Mouse (Mus musculus): Measurements from ENCODE around the gene Tmem19. TPM values are rescaled to one million over a fixed set of nuclear protein-coding genes. Genes with fewer than 3 reads are reported as not detected.

The Tmem19 gene
- total and polyA plus RNA-seq, 2 experiments from 2014 or later, result 36.0 to 38.8 TPM

DNA sequence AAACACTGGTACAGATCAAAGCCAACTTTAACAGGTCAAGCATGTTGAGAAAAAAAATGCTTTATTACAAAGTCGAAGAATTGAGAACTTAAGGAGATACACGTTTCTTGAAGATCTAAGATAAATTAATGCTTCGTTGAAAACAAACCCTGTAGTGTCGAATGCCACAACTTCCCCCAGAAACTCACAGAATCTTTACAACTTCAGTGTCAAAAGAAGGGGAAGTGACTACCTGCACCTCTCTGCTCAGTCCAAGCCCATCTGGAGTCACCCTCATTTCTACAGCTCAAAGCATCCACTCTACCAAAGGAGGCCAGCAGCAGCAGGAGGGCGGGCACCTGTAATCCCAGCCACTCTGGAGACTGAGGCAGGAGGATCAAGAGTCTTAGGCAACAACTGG, 50.1 kb downstream of the Tmem19 start:
- H3K27me3 ChIP-seq (ENCODE audit: insufficient read depth, low read length), result no peaks in the 10 kb centered on the region
- ATAC-seq (no peak), DNase-seq (no peak)
- 91% methylated on average over 5 of the region's 5 CpGs for WGBS
- no peak overlapping the region for H3K4me3 ChIP-seq (ENCODE audit: low read depth, low read length)
- H3K4me1 ChIP-seq (ENCODE audit: insufficient read depth), result peaks cover 14% of the 10 kb centered on the region
- no peaks in the 10 kb centered on the region for H3K36me3 ChIP-seq (ENCODE audit: insufficient read depth)
- no peak overlapping the region for H3K9ac ChIP-seq
- TF ChIP-seq CTCF (IDR thresholded peaks at IDR 0.05; ENCODE audit: low read depth), result no peak
- no peak overlapping the region for H3K4me2 ChIP-seq (ENCODE audit: low read depth)
- no peaks in the 10 kb centered on the region for H3K9me3 ChIP-seq (ENCODE audit: low read length)
- no peak overlapping the region for H3K27ac ChIP-seq (ENCODE audit: low read depth, low read length)

DNA sequence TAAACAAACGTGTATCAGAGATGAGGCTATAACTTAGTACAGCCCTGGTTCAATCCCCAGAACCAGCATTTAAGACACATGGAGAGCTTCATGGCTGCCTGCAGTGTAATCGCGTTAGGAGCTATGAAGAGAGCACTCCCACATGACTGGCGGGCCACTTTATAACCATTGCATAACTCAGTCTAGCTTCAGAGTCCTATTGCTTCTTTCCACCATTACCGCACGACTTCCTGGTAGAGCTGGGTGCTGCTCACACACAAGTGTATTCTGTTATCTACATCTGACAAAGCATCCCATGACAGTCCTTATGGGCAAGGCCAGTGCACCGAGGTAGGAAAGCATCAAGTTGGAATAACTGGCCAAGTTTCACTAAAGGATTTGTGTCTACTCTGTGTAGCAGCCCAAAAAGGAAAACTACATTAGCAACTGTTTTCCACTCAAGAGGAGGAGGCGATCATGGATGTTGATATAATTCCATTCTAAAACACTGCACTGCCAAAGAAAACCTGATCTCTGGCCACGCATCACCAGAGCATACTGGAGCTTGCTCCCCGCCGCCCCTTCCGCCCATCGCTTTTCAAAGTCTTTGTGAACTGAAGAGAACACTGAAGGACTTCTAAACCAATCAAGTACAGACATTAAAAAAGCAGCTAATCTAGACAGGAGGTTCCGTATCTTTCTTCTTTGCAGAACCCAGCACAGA, 50.9 kb downstream of the Tmem19 start:
- peaks cover 14% of the 10 kb centered on the region for H3K4me1 ChIP-seq (ENCODE audit: insufficient read depth)
- WGBS, result 86% methylated on average over 14 of the region's 14 CpGs
- H3K4me3 ChIP-seq (ENCODE audit: low read depth, low read length), result no peak overlapping the region
- no peak overlapping the region for H3K27ac ChIP-seq (ENCODE audit: low read depth, low read length)
- H3K4me2 ChIP-seq (ENCODE audit: low read depth), result no peak overlapping the region
- DNase-seq, result no peak
- no peak for ATAC-seq
- no peak for TF ChIP-seq CTCF (IDR thresholded peaks at IDR 0.05; ENCODE audit: low read depth)
- H3K27me3 ChIP-seq (ENCODE audit: insufficient read depth, low read length), result no peaks in the 10 kb centered on the region
- no peak overlapping the region for H3K9ac ChIP-seq
- no peaks in the 10 kb centered on the region for H3K9me3 ChIP-seq (ENCODE audit: low read length)
- H3K36me3 ChIP-seq (ENCODE audit: insufficient read depth), result no peaks in the 10 kb centered on the region

DNA sequence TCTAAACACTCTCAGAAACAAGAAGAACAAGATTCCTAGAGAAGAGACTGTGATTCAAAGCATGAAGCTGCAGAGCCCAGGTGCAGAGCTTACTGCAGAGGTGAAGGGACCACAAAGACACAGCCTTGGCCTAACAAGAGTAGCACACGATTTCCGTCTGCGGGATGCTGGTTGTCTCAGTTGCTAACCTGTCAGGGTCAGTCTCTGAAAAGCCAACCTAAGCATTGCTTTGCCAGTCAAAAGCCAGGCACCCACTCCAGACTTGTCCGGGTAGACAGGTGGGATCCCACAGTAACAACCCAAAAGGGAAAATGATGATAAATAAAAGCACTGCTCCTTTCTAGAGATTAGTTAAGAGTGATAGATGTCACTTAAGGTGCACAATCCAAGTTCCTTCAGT, 53.1 kb downstream of the Tmem19 start:
- no peak for ATAC-seq
- Histone ChIP-seq H3K4me3 (ENCODE audit: low read depth, low read length) (no peak overlapping the region), H3K27me3 (ENCODE audit: insufficient read depth, low read length) (no peaks in the 10 kb centered on the region), H3K9me3 (ENCODE audit: low read length) (no peaks in the 10 kb centered on the region), H3K9ac (no peak overlapping the region), H3K4me1 (ENCODE audit: insufficient read depth) (peaks cover 13% of the 10 kb centered on the region), H3K27ac (ENCODE audit: low read depth, low read length) (no peak overlapping the region), H3K4me2 (ENCODE audit: low read depth) (no peak overlapping the region), H3K36me3 (ENCODE audit: insufficient read depth) (no peaks in the 10 kb centered on the region)
- no peak for TF ChIP-seq CTCF (IDR thresholded peaks at IDR 0.05; ENCODE audit: low read depth)
- 94% methylated on average over 4 of the region's 4 CpGs for WGBS
- DNase-seq, result no peak

DNA sequence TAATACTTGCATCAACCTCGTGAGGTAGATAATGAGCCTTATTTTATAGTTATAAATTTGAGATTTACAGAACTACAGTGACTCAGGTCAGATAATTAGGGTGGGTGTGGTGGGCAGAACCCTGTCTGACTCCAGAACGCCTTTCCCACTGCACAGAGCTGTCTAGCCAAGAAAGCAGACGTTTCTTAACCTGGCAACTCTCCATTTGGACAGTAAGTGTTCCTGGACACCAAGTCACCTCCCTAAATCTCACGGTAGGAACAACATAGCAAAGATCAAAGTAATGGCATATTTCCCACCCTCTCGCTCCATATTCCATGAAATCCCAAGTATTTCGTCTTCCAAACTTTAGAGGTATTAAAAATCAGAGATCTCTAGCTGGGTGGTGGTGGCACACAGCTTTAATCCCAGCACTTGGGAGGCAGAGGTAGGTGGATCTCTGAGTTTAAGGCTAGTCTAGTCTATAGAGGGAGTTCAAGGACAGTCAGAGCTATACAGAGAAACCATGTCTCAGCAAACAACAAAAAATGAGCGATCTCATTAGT, 54.9 kb downstream of the Tmem19 start:
- H3K4me2 ChIP-seq (ENCODE audit: low read depth), result no peak overlapping the region
- no peak for ATAC-seq

DNA sequence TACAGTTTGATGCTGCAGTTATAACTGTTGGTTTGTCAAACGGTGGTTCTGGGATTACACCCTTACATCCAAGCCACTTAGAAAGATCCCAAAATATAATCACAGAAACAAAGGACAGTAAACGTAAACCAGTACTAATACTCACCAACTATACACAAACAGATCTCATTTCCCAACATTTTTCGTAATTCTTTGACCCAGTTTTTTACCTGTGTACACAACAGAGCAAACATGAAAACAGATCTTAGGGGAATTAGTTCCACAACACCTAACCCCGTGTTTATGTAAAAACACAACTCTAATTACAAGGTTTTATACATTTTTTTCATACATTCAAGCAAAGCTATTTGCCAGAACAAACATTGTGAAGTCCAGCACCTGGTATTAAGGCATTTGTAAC, 63.6 kb downstream of the Tmem19 start:
- Histone ChIP-seq H3K9me3 (ENCODE audit: low read length) (no peaks in the 10 kb centered on the region), H3K27me3 (ENCODE audit: insufficient read depth, low read length) (no peaks in the 10 kb centered on the region), H3K9ac (no peak overlapping the region), H3K4me3 (ENCODE audit: low read depth, low read length) (no peak overlapping the region), H3K4me2 (ENCODE audit: low read depth) (no peak overlapping the region), H3K36me3 (ENCODE audit: insufficient read depth) (peaks cover 36% of the 10 kb centered on the region), H3K4me1 (ENCODE audit: insufficient read depth) (no peaks in the 10 kb centered on the region), H3K27ac (ENCODE audit: low read depth, low read length) (no peak overlapping the region)
- WGBS, result 96% methylated on average over 4 of the region's 4 CpGs
- no peak for TF ChIP-seq CTCF (IDR thresholded peaks at IDR 0.05; ENCODE audit: low read depth)
- no peak for ATAC-seq
- no peak for DNase-seq

More for the DNA sequence above, 54.9 kb downstream of the Tmem19 start:
- no peak for DNase-seq
- H3K9me3 ChIP-seq (ENCODE audit: low read length), result no peaks in the 10 kb centered on the region
- 85% methylated on average over 7 of the region's 7 CpGs for WGBS
- H3K4me1 ChIP-seq (ENCODE audit: insufficient read depth), result no peaks in the 10 kb centered on the region
- H3K27me3 ChIP-seq (ENCODE audit: insufficient read depth, low read length), result no peaks in the 10 kb centered on the region
- no peak overlapping the region for H3K9ac ChIP-seq
- no peak for TF ChIP-seq CTCF (IDR thresholded peaks at IDR 0.05; ENCODE audit: low read depth)
- no peaks in the 10 kb centered on the region for H3K36me3 ChIP-seq (ENCODE audit: insufficient read depth)
- H3K27ac ChIP-seq (ENCODE audit: low read depth, low read length), result no peak overlapping the region
- no peak overlapping the region for H3K4me3 ChIP-seq (ENCODE audit: low read depth, low read length)

DNA sequence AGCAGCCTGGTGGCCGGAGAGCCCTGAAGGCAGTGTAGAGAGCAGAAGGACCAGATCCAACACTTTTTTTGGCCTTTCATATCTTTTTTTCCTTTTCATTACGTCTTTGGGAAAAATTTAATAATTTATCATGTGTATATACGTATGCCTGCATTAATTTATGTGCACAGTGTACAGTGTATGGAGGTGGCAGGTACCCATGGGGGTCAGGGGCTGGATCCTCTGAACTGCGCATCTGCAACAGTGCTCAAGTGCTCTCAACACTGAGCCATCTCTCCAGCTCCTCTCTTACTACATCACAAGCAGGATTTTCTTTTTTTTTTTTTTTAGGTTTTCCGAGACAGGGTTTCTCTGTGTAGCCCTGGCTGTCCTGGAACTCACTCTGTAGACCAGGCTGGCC, 64.7 kb downstream of the Tmem19 start:
- Histone ChIP-seq H3K4me3 (ENCODE audit: low read depth, low read length) (no peak overlapping the region), H3K4me2 (ENCODE audit: low read depth) (no peak overlapping the region), H3K27ac (ENCODE audit: low read depth, low read length) (no peak overlapping the region), H3K9me3 (ENCODE audit: low read length) (no peaks in the 10 kb centered on the region), H3K9ac (no peak overlapping the region), H3K36me3 (ENCODE audit: insufficient read depth) (peaks cover 45% of the 10 kb centered on the region), H3K4me1 (ENCODE audit: insufficient read depth) (no peaks in the 10 kb centered on the region), H3K27me3 (ENCODE audit: insufficient read depth, low read length) (no peaks in the 10 kb centered on the region)
- no peak for TF ChIP-seq CTCF (IDR thresholded peaks at IDR 0.05; ENCODE audit: low read depth)
- 99% methylated on average over 5 of the region's 5 CpGs for WGBS
- DNase-seq, result no peak
- ATAC-seq, result no peak

DNA sequence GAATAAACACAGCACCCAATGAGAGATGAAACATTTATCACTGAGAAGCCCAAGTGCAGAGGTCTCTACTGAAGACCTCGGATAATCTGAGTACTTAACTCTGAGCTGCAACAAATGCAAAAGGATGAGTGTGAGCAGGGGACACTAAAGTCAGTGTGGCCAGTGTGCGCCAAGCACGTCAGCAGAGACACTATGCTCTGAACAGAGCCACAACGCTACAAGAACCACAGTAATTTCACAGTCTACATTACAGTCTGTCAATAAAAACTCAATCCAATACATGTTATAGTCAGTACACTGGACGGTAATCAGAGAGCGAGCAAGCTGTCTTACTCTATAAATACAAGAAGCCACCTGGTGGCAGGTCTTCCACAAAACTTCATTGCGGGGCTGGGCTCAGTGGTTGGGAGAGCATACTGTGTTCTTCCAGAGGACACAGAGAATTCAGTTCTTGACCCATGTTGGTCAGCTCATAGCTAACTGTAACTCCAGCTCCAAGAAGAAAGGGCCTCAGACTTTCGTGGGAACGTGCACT, 65.8 kb downstream of the Tmem19 start:
- DNase-seq, result no peak
- WGBS, result 89% methylated on average over 9 of the region's 9 CpGs
- Histone ChIP-seq H3K4me3 (ENCODE audit: low read depth, low read length) (no peak overlapping the region), H3K9me3 (ENCODE audit: low read length) (no peaks in the 10 kb centered on the region), H3K4me1 (ENCODE audit: insufficient read depth) (no peaks in the 10 kb centered on the region), H3K4me2 (ENCODE audit: low read depth) (no peak overlapping the region), H3K27ac (ENCODE audit: low read depth, low read length) (no peak overlapping the region), H3K27me3 (ENCODE audit: insufficient read depth, low read length) (no peaks in the 10 kb centered on the region), H3K36me3 (ENCODE audit: insufficient read depth) (peaks cover 53% of the 10 kb centered on the region), H3K9ac (no peak overlapping the region)
- ATAC-seq, result no peak
- TF ChIP-seq CTCF (IDR thresholded peaks at IDR 0.05; ENCODE audit: low read depth), result peak; percentile 20; the same call in 1 of the 2 replicates

All from forebrain, postnatal 0 days (tissue).